ENCODE assay signal across 18 mouse cellular contexts in genomic region chr7:64403989-64404388, GRCm38 (mm10).
"Had no signal": no experiment of that assay in that cellular context is flagged by ENCODE, and none has a peak within 500 bp of the region (broad histone marks: within the 10 kb centered on the region; RNA-seq: fewer than 3 reads in every experiment).

No protein-coding gene starts in this region.

- H3K27me3 ChIP-seq: liver, embryonic 13.5 days; midbrain, embryonic 12.5 days; midbrain, embryonic 15.5 days; neural tube, embryonic 12.5 days; neural tube, embryonic 15.5 days had no signal

- H3K27ac ChIP-seq: kidney, postnatal 0 days; left cerebral cortex, adult 2 months; liver, embryonic 13.5 days; midbrain, embryonic 12.5 days; midbrain, embryonic 15.5 days; neural tube, embryonic 12.5 days; neural tube, embryonic 15.5 days; stomach, postnatal 0 days had no signal

- DNase-seq: kidney, adult 18-20 months; kidney, adult 9 months; kidney, postnatal 25 days; layer of hippocampus, postnatal 36 days; liver, embryonic 13.5 days; lung, adult 2 months; lung, postnatal 14 days; lung, postnatal 4 days; thymus, adult 2 months; thymus, postnatal 14 days; thymus, postnatal 4 days had no signal

- H3K9me3 ChIP-seq: liver, embryonic 13.5 days; midbrain, embryonic 12.5 days; midbrain, embryonic 15.5 days; neural tube, embryonic 12.5 days; neural tube, embryonic 15.5 days had no signal

- H3K36me3 ChIP-seq: liver, embryonic 13.5 days; midbrain, embryonic 12.5 days; midbrain, embryonic 15.5 days; neural tube, embryonic 12.5 days; neural tube, embryonic 15.5 days had no signal

- H3K4me3 ChIP-seq: left cerebral cortex, adult 2 months; liver, embryonic 13.5 days; midbrain, embryonic 12.5 days; midbrain, embryonic 15.5 days; neural tube, embryonic 12.5 days; neural tube, embryonic 15.5 days had no signal

- ATAC-seq: midbrain, embryonic 15.5 days had no signal

- H3K4me1 ChIP-seq: liver, embryonic 13.5 days; midbrain, embryonic 12.5 days; midbrain, embryonic 15.5 days; neural tube, embryonic 12.5 days; neural tube, embryonic 15.5 days had no signal
